Mouse (Mus musculus): ENCODE measurements around the gene Iqcd.

- TF ChIP-seq CTCF (IDR thresholded peaks at IDR 0.05; ENCODE audit: low read depth, low read length) (no peak), POLR2A (IDR thresholded peaks at IDR 0.05; ENCODE audit: extremely low read depth, insufficient read depth, low read length) (no peak)
These were observed 24.9 kb upstream of the Iqcd start for GRCm38 (mm10) chr5:120563914-120564311.
